In the genomic region with DNA sequence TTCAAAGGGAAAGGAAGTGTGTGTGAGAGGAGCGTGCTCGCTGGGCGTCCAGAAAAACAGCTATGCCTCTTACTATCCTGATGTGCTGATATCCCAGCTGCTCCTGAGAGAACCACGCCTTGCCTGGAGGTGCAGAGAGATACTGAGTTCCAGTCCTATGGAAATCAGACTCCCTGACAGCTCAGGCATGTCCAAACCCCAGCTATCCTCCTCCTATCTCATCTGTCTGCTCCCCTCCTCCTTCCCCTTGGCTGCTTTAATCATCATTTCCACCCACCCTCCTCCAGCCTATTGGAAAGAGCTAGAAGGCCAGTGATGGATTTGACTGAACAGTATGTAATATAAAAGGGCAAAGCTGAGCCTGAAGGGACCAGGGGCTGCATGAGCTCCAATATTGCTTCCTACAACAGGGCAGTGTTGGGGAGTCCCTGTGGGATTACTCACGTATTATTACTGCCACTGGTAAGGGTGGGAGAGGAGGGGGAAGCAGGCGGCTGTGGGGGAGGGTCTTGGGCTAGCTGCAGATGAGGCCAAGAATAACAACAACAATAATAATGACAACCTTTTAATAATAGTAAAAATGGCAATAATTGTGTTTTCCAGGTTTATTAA, we compare ENCODE assay signal across 23 mouse cellular contexts. TPM values are rescaled to one million over a fixed set of nuclear protein-coding genes. Genes with fewer than 3 reads are reported as not detected.
DNase-seq lines count a peak whose midpoint lies in the region; ATAC-seq and TF ChIP-seq lines count a peak whose summit lies in the region.
"Had no signal": no experiment of that assay in that cellular context is flagged by ENCODE, and none has a peak within 500 bp of the region (broad histone marks: within the 10 kb centered on the region; RNA-seq: fewer than 3 reads in every experiment).

No protein-coding gene starts in this region.

- no peaks in the 10 kb centered on the region for H3K36me3 ChIP-seq in heart, embryonic 10.5 days
- H3K36me3 ChIP-seq in heart, adult 2 months (ENCODE audit: control insufficient read depth, insufficient read depth, low read length): no peaks in the 10 kb centered on the region
- no peaks in the 10 kb centered on the region for H3K36me3 ChIP-seq in midbrain, embryonic 13.5 days
- H3K36me3 ChIP-seq: intestine, embryonic 15.5 days; limb, embryonic 15.5 days; stomach, embryonic 15.5 days had no signal

- no peak overlapping the region for H3K9ac ChIP-seq in heart, adult 2 months (ENCODE audit: low read depth, low read length)
- no peak overlapping the region for H3K9ac ChIP-seq in midbrain, embryonic 13.5 days (replicated peaks)
- H3K9ac ChIP-seq: intestine, embryonic 15.5 days; limb, embryonic 15.5 days; liver, postnatal 0 days; stomach, embryonic 15.5 days had no signal

- H3K27me3 ChIP-seq in heart, embryonic 10.5 days (ENCODE audit: insufficient read depth, poor library complexity, severe bottlenecking): peaks cover 10% of the 10 kb centered on the region; the same call in 1 of the 2 replicates
- H3K27me3 ChIP-seq in heart, adult 2 months (ENCODE audit: control insufficient read depth, insufficient read depth, low read length): no peaks in the 10 kb centered on the region; the same call in 1 of the 2 replicates
- H3K27me3 ChIP-seq in midbrain, embryonic 13.5 days: peaks cover 10% of the 10 kb centered on the region; the same call in 1 of the 2 replicates
- H3K27me3 ChIP-seq: intestine, embryonic 15.5 days; limb, embryonic 15.5 days; stomach, embryonic 15.5 days had no signal

- no peaks in the 10 kb centered on the region for H3K4me1 ChIP-seq in heart, embryonic 10.5 days
- H3K4me1 ChIP-seq in heart, adult 2 months (ENCODE audit: control insufficient read depth, insufficient read depth, low read length): no peaks in the 10 kb centered on the region
- peaks cover 22% of the 10 kb centered on the region for H3K4me1 ChIP-seq in midbrain, embryonic 13.5 days (replicated peaks)
- H3K4me1 ChIP-seq: intestine, embryonic 15.5 days; limb, embryonic 15.5 days; stomach, embryonic 15.5 days had no signal

- 41% methylated on average over 6 of the region's 6 CpGs for WGBS in heart, embryonic 10.5 days
- 35% methylated on average over 6 of the region's 6 CpGs for WGBS in heart, adult 2 months
- 26% methylated on average over 6 of the region's 6 CpGs for WGBS in midbrain, embryonic 13.5 days

- intact Hi-C loops in heart, adult 2 months (cut with DNase I): no loop called here

- peak; percentile 90 for ATAC-seq in midbrain, embryonic 13.5 days
- ATAC-seq: intestine, embryonic 15.5 days; liver, postnatal 0 days had no signal

- TF ChIP-seq POLR2A in heart, adult 2 months (IDR thresholded peaks at IDR 0.05; ENCODE audit: insufficient read depth, low read depth, low read length): no peak

- TF ChIP-seq EP300 in heart, adult 2 months (IDR thresholded peaks at IDR 0.05; ENCODE audit: insufficient read depth, low read depth, low read length): no peak

- no peak overlapping the region for H3K4me3 ChIP-seq in heart, embryonic 10.5 days
- no peak overlapping the region for H3K4me3 ChIP-seq in heart, adult 2 months
- no peak overlapping the region for H3K4me3 ChIP-seq in midbrain, embryonic 13.5 days (replicated peaks)
- H3K4me3 ChIP-seq: intestine, embryonic 15.5 days; limb, embryonic 15.5 days; stomach, embryonic 15.5 days had no signal

- H3K4me2 ChIP-seq in midbrain, embryonic 13.5 days (replicated peaks): no peak overlapping the region
- H3K4me2 ChIP-seq: intestine, embryonic 15.5 days; limb, embryonic 15.5 days; stomach, embryonic 15.5 days had no signal

- no peak for TF ChIP-seq CTCF in heart, adult 2 months (IDR thresholded peaks at IDR 0.05)

- H3K27ac ChIP-seq in heart, embryonic 10.5 days: no peak overlapping the region
- no peak overlapping the region for H3K27ac ChIP-seq in heart, adult 2 months
- H3K27ac ChIP-seq in midbrain, embryonic 13.5 days: peak overlapping the region; percentile 27
- H3K27ac ChIP-seq: intestine, embryonic 15.5 days; limb, embryonic 15.5 days; stomach, embryonic 15.5 days had no signal

- no peaks in the 10 kb centered on the region for H3K79me2 ChIP-seq in heart, adult 2 months (replicated peaks; ENCODE audit: control insufficient read depth, insufficient read depth, low read length)

- H3K9me3 ChIP-seq in heart, embryonic 10.5 days: no peaks in the 10 kb centered on the region
- H3K9me3 ChIP-seq in midbrain, embryonic 13.5 days: no peaks in the 10 kb centered on the region
- H3K9me3 ChIP-seq: intestine, embryonic 15.5 days; limb, embryonic 15.5 days; stomach, embryonic 15.5 days had no signal

- peak; percentile 65 for DNase-seq in heart, embryonic 10.5 days (ENCODE audit: low spot score)
- no peak for DNase-seq in heart, adult 2 months
- DNase-seq in retina, postnatal 1 day: peak; percentile 48
- DNase-seq in retina, embryonic 14.5 days (ENCODE audit: low spot score): no peak
- no peak for DNase-seq in spleen, adult 12 weeks (ENCODE audit: low spot score)
- DNase-seq in liver: no peak
- no peak for DNase-seq in adrenal gland, adult 18-20 months (ENCODE audit: low spot score in 2 of 2)
- DNase-seq: adrenal gland, postnatal 10 days; cerebellum, adult 8-10 months; gastrocnemius, postnatal 10 days; heart, postnatal 14 days; kidney, postnatal 36 days; liver, postnatal 0 days; right cerebral cortex, adult 18-20 months; thymus, adult 2 months had no signal

RNA-seq across cellular contexts. Expression of gene Lmx1a, which starts 26.8 kb away (rescaled TPM):
- 2.2 and 4.0 TPM in 2 replicates for polyA plus RNA-seq in heart, embryonic 10.5 days (2016; fragmentation: Nextera tagmentation; extraction: Ambion mirVana)
- total RNA-seq in heart, adult 2 months (2021): not detected
- 0.02 TPM in 1 of 2 replicates, not detected in the other for polyA plus RNA-seq in heart, adult 2 months (2012; rRNA removed)
- polyA plus RNA-seq in midbrain, embryonic 13.5 days (2015; fragmentation: Nextera tagmentation; extraction: Ambion mirVana): 15.0 and 19.6 TPM in 2 replicates
- total RNA-seq in adrenal gland, adult 18-20 months (2021): not detected
- total RNA-seq: common myeloid progenitor, adult 5-6 weeks; heart, postnatal 14 days; left cerebral cortex, postnatal 14 days; neutrophil, adult 5-6 weeks had no signal
- polyA plus RNA-seq: liver, postnatal 0 days; spleen, adult 2 months had no signal

Comparison
In these comparisons a context has a peak if more than half of its experiments do, and no peak if none do; other contexts are left out.
1. DNase-seq: peak in heart, embryonic 10.5 days (single experiment) and retina, postnatal 1 day (single experiment); none in heart, adult 2 months (0 of 2), retina, embryonic 14.5 days (single experiment), spleen, adult 12 weeks (single experiment), liver (single experiment) and adrenal gland, adult 18-20 months (0 of 2).